13 mouse cellular contexts compared by ENCODE assay signal in the genomic region with DNA sequence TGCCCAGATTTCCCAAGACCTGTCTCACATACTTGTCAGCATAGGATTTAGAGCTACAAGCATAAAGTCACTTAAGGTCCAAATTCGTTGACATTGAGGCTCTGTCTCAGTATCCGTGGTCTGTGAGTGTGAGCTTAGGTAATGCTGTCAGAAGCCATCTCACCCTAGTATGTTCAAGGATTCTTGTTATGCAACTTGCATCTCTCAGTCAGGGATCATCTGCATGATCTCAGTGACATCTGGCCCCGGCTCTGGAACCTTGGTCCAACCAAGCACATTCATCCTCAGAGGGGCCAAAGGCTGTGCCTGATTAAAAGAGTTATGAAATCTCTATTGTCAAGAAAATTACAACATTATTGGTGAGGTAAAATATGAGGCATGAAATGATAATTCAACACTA. TPM values are rescaled to one million over a fixed set of nuclear protein-coding genes. Genes with fewer than 3 reads are reported as not detected.
DNase-seq lines count a peak whose midpoint lies in the region; ATAC-seq and TF ChIP-seq lines count a peak whose summit lies in the region.
"Had no signal": no experiment of that assay in that cellular context is flagged by ENCODE, and none has a peak within 500 bp of the region (broad histone marks: within the 10 kb centered on the region; RNA-seq: fewer than 3 reads in every experiment).

No protein-coding gene starts in this region.

- H3K4me3 ChIP-seq in heart, embryonic 10.5 days: no peak overlapping the region
- H3K4me3 ChIP-seq in stomach, embryonic 14.5 days (ENCODE audit: low read depth, low read length): no peak overlapping the region
- H3K4me3 ChIP-seq in stomach, postnatal 0 days (ENCODE audit: low read depth, low read length): no peak overlapping the region

- peaks cover 8% of the 10 kb centered on the region for H3K4me1 ChIP-seq in heart, embryonic 10.5 days
- H3K4me1 ChIP-seq in stomach, embryonic 14.5 days (ENCODE audit: control insufficient read depth, insufficient read depth, low read length): 0 out of 2 replicates have a peak, but pooled peaks cover 3% of the 10 kb centered on the region
- no peaks in the 10 kb centered on the region for H3K4me1 ChIP-seq in stomach, postnatal 0 days (replicated peaks; ENCODE audit: control insufficient read depth, insufficient read depth)
- H3K4me1 ChIP-seq: limb, embryonic 12.5 days had no signal

- 91% methylated on average over 3 of the region's 3 CpGs for WGBS in heart, embryonic 10.5 days
- 71% methylated on average over 3 of the region's 3 CpGs for WGBS in stomach, embryonic 14.5 days
- 79% methylated on average over 3 of the region's 3 CpGs for WGBS in stomach, postnatal 0 days

- no peaks in the 10 kb centered on the region for H3K36me3 ChIP-seq in heart, embryonic 10.5 days
- H3K36me3 ChIP-seq in stomach, embryonic 14.5 days (ENCODE audit: control insufficient read depth, insufficient read depth, low read length): no peaks in the 10 kb centered on the region
- H3K36me3 ChIP-seq in stomach, postnatal 0 days (ENCODE audit: control insufficient read depth, insufficient read depth, low read length): no peaks in the 10 kb centered on the region
- H3K36me3 ChIP-seq: heart, embryonic 13.5 days; limb, embryonic 12.5 days had no signal

- H3K27ac ChIP-seq in heart, embryonic 10.5 days: no peak overlapping the region
- H3K27ac ChIP-seq in stomach, embryonic 14.5 days (ENCODE audit: low read length): no peak overlapping the region
- no peak overlapping the region for H3K27ac ChIP-seq in stomach, postnatal 0 days (replicated peaks)
- H3K27ac ChIP-seq: hindbrain, postnatal 0 days; limb, embryonic 12.5 days had no signal

- H3K9me3 ChIP-seq in heart, embryonic 10.5 days: no peaks in the 10 kb centered on the region
- no peaks in the 10 kb centered on the region for H3K9me3 ChIP-seq in stomach, embryonic 14.5 days (ENCODE audit: control insufficient read depth, low read depth, low read length)
- H3K9me3 ChIP-seq in stomach, postnatal 0 days (ENCODE audit: control insufficient read depth, low read length): no peaks in the 10 kb centered on the region
- H3K9me3 ChIP-seq: heart, embryonic 13.5 days; limb, embryonic 12.5 days had no signal

- peak overlapping the region; percentile 58; the same call in 1 of the 2 replicates for H3K4me2 ChIP-seq in stomach, embryonic 14.5 days (replicated peaks; ENCODE audit: low read depth, low read length)
- no peak overlapping the region for H3K4me2 ChIP-seq in stomach, postnatal 0 days (replicated peaks; ENCODE audit: low read depth)

- H3K9ac ChIP-seq in stomach, embryonic 14.5 days (replicated peaks; ENCODE audit: low read depth, low read length): no peak overlapping the region
- no peak overlapping the region for H3K9ac ChIP-seq in stomach, postnatal 0 days (ENCODE audit: low read length)
- H3K9ac ChIP-seq: limb, embryonic 12.5 days had no signal

- no peak for ATAC-seq in stomach, embryonic 14.5 days (ENCODE audit: insufficient number of reproducible peaks, insufficient read depth, low FRiP score, low read depth)
- ATAC-seq in stomach, postnatal 0 days (ENCODE audit: low FRiP score, low TSS enrichment): no peak
- ATAC-seq: forebrain, embryonic 14.5 days; hindbrain, postnatal 0 days had no signal

- TF ChIP-seq CTCF in stomach, postnatal 0 days (IDR thresholded peaks at IDR 0.05; ENCODE audit: low read depth): no peak

- no peaks in the 10 kb centered on the region for H3K27me3 ChIP-seq in heart, embryonic 10.5 days (ENCODE audit: insufficient read depth, poor library complexity, severe bottlenecking)
- no peaks in the 10 kb centered on the region for H3K27me3 ChIP-seq in stomach, embryonic 14.5 days (ENCODE audit: control insufficient read depth, insufficient read depth, low read length)
- no peaks in the 10 kb centered on the region for H3K27me3 ChIP-seq in stomach, postnatal 0 days (ENCODE audit: control insufficient read depth, insufficient read depth, low read length)
- H3K27me3 ChIP-seq: heart, embryonic 13.5 days; limb, embryonic 12.5 days had no signal

- intact Hi-C loops in heart, postnatal 14 days (cut with DNase I): no loop called here
- intact Hi-C loops in heart, postnatal 25 days (cut with DNase I): loop anchor here (5.0 kb wide), 1 partner anchor 184 kb away; no protein-coding TSS in a partner anchor

- TF ChIP-seq EP300 in stomach, postnatal 0 days (optimal IDR thresholded peaks at IDR 0.05): no peak

- DNase-seq in heart, postnatal 14 days: peak; percentile 23 to 34
- no peak for DNase-seq in heart, embryonic 10.5 days (ENCODE audit: low spot score)
- no peak for DNase-seq in stomach, postnatal 0 days (ENCODE audit: low spot score)
- DNase-seq in heart, postnatal 25 days (ENCODE audit: low spot score): peak; percentile 22
- DNase-seq in thymus, postnatal 10 days (ENCODE audit: low spot score in 2 of 2): no peak
- no peak for DNase-seq in testis, postnatal 10 days (ENCODE audit: low spot score)
- DNase-seq: layer of hippocampus, adult 9-11 months; thymus, postnatal 36 days had no signal

RNA-seq across cellular contexts. Expression of a gene that starts 1.2 kb away (rescaled TPM):
- 10 to 100 TPM; 15.5 to 20.5 TPM for total RNA-seq in heart, postnatal 14 days (2021)
- polyA plus RNA-seq in heart, embryonic 10.5 days (2016; fragmentation: Nextera tagmentation; extraction: Ambion mirVana): 10.5 and 10.7 TPM in 2 replicates
- 15.9 and 16.1 TPM in 2 replicates for polyA plus RNA-seq in stomach, embryonic 14.5 days (2014; fragmentation: Nextera tagmentation; extraction: Ambion mirVana)
- polyA plus RNA-seq in stomach, postnatal 0 days (2015; fragmentation: Nextera tagmentation; extraction: Ambion mirVana): 6.3 and 7.1 TPM in 2 replicates
- total RNA-seq in heart, postnatal 25 days (2021): 10 to 100 TPM; 14.4 to 21.9 TPM

Comparison
In these comparisons a context has a peak if more than half of its experiments do, and no peak if none do; other contexts are left out.
1. DNase-seq: peak in heart, postnatal 14 days (2 of 2) and heart, postnatal 25 days (single experiment); none in heart, embryonic 10.5 days (single experiment), stomach, postnatal 0 days (single experiment), thymus, postnatal 10 days (0 of 2) and testis, postnatal 10 days (single experiment).